Mouse (Mus musculus) forebrain, embryonic 14.5 days (tissue): ENCODE results near the gene Dhx30. TPM values are rescaled to one million over a fixed set of nuclear protein-coding genes. Genes with fewer than 3 reads are reported as not detected.
A peak's percentile ranks its signal among the peaks of the same experiment; 100 is the strongest.

Source experiments
- ATAC-seq: fragments of 200-750 bp; cut with Nextera tagmentation; 2 replicates; pipeline ENCODE4 v1.8.0; 2017; ENCODE audit warnings: mild to moderate bottlenecking, moderate library complexity
- DNase-seq: peaks from one replicate; pipeline ENCODE4 v3.0.0-alpha.2; 2015; ENCODE audit warnings: low spot score
- H3K27ac ChIP-seq: fragments of 300-500 bp; sonication (generic); 2 replicates; pipeline ENCODE4 v1.5.1; 2014; ENCODE audit warnings: low read depth, mild to moderate bottlenecking, control low read depth, low read length, moderate library complexity
- H3K27me3 ChIP-seq: fragments of 300-500 bp; sonication (generic); replicated peaks from 2 replicates; pipeline ENCODE4 v1.6.1; 2014; ENCODE audit warnings: low read length, control low read depth, mixed read lengths; ENCODE audit not compliant: control insufficient read depth, insufficient read depth
- H3K36me3 ChIP-seq: fragments of 300-500 bp; sonication (generic); 2 replicates; pipeline ENCODE4 v1.6.1; 2014; ENCODE audit warnings: low read length, control low read depth; ENCODE audit not compliant: control insufficient read depth, insufficient read depth
- H3K4me1 ChIP-seq: fragments of 300-500 bp; sonication (generic); 2 replicates; pipeline ENCODE4 v1.6.1; 2014; ENCODE audit warnings: antibody characterized with exemption, low read length, control low read depth; ENCODE audit not compliant: control insufficient read depth, insufficient read depth
- H3K4me2 ChIP-seq: fragments of 300-500 bp; sonication (generic); 2 replicates; pipeline ENCODE4 v1.6.1; 2014; ENCODE audit warnings: mild to moderate bottlenecking, control low read depth, low read length
- H3K4me3 ChIP-seq: fragments of 300-500 bp; sonication (generic); 2 replicates; pipeline ENCODE4 v1.5.1; 2014; ENCODE audit warnings: low read depth, low read length, control low read depth
- H3K9ac ChIP-seq: fragments of 300-500 bp; sonication (generic); 2 replicates; pipeline ENCODE4 v1.6.1; 2014; ENCODE audit warnings: mild to moderate bottlenecking, low read length, control low read depth, moderate library complexity
- H3K9me3 ChIP-seq: fragments of 300-500 bp; sonication (generic); replicated peaks from 2 replicates; pipeline ENCODE4 v1.6.1; 2016; ENCODE audit warnings: low read length, control low read depth, mixed read lengths; ENCODE audit not compliant: control insufficient read depth
- WGBS: fragments of 180-500 bp; shearing (Covaris S2); extraction: QIAGEN DNeasy Blood & Tissue Kit; methylation state at CpG from one replicate; pipeline ENCODE4 v1.1.7; 2014; 5-methylcytosine and 5-hydroxymethylcytosine counted together
- polyA plus RNA-seq: library from polyadenylated mRNA; unstranded; fragments of >200 nt; fragmentation: Nextera tagmentation; extraction: Ambion mirVana; gene quantifications from 2 replicates; pipeline ENCODE4 v1.2.1, GENCODE M21; 2014

Gene Dhx30
- polyA plus RNA-seq, 1 experiment from 2014 or later, result 163 TPM

DNA sequence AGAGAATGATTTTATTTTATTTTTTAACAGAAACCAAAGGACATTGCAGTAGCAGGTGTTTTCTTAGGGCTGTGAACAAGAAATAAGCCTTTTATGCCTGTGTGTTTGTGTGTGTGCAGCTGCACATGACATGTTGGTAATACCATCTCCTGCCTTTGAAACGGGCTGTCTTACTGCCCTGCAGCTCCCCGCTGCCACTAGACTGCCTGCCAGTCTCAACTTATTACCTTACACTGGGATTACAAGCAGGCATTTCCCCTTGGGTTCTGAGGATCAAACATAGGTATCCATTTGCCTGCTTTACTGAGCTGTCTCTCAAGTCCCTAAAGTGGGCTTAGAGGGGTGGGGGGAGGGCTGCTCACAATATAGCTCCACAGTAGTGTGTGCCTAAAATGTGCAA is 56.9 kb downstream of the Dhx30 start:
- Histone ChIP-seq H3K27me3 (no peaks in the 10 kb centered on the region), H3K9me3 (no peaks in the 10 kb centered on the region), H3K4me2 (no peak overlapping the region), H3K4me1 (0 out of 2 replicates have a peak, but pooled peaks cover 2% of the 10 kb centered on the region), H3K27ac (no peak overlapping the region), H3K4me3 (no peak overlapping the region), H3K36me3 (peaks cover 17% of the 10 kb centered on the region), H3K9ac (no peak overlapping the region)
- 52% methylated on average over 2 of the region's 2 CpGs for WGBS
- DNase-seq (no peak), ATAC-seq (no peak)

DNA sequence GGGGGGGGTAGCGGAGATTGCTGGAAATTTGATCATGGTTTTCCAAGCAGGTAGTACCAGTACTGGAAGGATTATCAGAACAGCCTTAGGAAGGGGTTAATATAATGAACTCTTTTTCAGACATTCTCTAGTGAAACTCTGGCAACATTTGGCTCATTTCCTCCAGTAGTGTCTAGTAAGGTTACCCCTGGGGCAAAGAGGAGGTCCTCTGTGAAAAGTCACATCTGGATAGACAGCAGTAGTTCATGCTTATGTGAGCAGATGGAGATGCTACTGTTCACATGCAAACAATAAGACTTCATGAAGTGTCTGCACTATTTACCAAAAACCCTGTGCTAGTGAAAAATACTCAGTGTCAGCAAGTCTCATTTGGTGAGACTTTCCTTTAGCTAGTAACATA is 60.4 kb downstream of the Dhx30 start:
- no peaks in the 10 kb centered on the region for H3K27me3 ChIP-seq
- H3K4me3 ChIP-seq, result no peak overlapping the region
- H3K4me1 ChIP-seq, result peaks cover 24% of the 10 kb centered on the region
- no peak overlapping the region for H3K27ac ChIP-seq
- DNase-seq (no peak), ATAC-seq (no peak)
- no peaks in the 10 kb centered on the region for H3K36me3 ChIP-seq
- no peak overlapping the region for H3K4me2 ChIP-seq
- no peak overlapping the region for H3K9ac ChIP-seq
- WGBS, result 91% methylated on average over 1 of the region's 1 CpGs
- no peaks in the 10 kb centered on the region for H3K9me3 ChIP-seq

DNA sequence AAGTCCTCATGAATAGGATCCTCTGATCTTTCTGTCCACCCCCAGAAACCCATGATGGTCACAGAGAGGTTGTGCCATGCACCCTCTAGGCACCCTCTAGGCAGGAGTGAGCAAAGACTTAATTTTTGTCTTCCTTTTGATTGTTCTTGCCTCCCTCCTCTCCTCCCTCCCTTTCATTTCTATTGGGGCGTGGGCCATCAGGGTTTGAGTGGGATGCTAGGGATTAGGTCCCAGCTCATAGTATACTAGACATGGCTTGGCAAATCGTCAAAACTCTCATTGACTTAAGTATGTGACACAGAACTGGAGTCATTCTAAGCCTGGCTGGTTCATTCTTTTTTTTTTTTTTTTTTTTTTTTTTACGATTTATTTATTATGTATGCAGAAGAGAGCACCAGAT is 62.8 kb downstream of the Dhx30 start:
- Histone ChIP-seq H3K9me3 (no peaks in the 10 kb centered on the region), H3K4me3 (peak overlapping the region; percentile 41), H3K9ac (peak overlapping the region; percentile 80; the same call in 1 of the 2 replicates), H3K4me2 (peak overlapping the region; percentile 66), H3K27ac (peak overlapping the region; percentile 78), H3K36me3 (no peaks in the 10 kb centered on the region), H3K4me1 (peaks cover 36% of the 10 kb centered on the region), H3K27me3 (no peaks in the 10 kb centered on the region)
- ATAC-seq (no peak), DNase-seq (peak; percentile 62)
- 30% methylated on average over 3 of the region's 3 CpGs for WGBS

DNA sequence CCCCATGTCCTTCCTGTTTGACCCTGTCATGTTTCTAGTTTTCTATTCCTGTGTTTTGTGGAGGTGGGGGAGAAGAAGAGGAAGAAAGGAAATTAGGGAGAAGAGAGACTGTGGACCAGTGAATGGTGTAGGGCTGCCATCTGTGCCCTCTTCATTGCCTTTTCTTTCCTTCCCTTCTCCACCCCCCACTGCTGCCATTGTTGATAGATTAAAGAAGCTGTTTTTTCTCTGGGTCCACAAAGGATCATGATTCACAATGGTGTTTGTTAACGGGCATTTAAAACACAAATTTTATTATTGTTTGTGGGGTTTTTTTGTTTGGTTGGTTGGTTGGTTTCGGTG is 63.6 kb downstream of the Dhx30 start:
- peak overlapping the region; percentile 80 for H3K9ac ChIP-seq
- DNase-seq, result no peak

DNA sequence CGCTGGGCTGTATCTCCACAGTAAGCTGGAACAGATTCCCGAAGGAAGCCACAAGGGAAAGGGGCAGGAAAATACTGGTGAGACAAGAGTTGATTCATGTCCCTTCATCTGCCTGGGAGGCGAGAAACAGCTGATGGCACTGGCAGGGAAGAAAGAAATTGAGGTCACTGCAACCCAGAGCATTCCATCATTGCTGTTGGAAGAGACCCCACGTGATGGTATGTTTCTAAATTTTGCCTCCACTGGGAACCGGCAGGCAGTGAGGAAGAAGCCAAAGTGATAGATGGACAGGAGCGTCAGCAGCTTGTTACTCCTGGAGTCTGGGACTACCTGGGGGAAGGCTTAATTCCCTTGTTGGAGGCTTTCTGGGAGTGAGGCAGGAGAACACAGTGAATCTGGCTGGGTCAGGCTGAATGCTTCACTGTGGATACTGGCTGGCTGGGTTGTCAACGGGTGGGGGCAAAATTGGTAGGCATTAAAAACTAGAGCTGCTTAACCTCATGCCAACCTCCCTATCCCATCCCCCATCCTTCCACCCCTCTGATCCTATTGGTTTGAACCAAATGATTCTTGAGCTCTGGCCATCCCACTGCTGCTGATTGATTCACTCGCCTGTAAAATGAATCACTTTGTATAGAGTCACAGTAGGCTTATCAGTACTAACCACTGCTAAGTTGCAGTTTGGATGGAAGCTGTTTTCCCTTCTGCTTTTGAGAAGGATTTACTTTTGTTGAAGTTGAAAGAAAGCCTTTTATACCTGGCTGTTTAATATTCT is 64.1 kb downstream of the Dhx30 start:
- Histone ChIP-seq H3K36me3 (no peaks in the 10 kb centered on the region), H3K27ac (peak overlapping the region; percentile 78), H3K4me2 (peak overlapping the region; percentile 66), H3K27me3 (no peaks in the 10 kb centered on the region), H3K9me3 (no peaks in the 10 kb centered on the region), H3K4me3 (peak overlapping the region; percentile 41), H3K4me1 (peaks cover 36% of the 10 kb centered on the region), H3K9ac (peak overlapping the region; percentile 80)
- whole genome bisulfite sequencing, result 26% methylated on average over 8 of the region's 8 CpGs
- peak; percentile 86 for DNase-seq
- ATAC-seq, result peak; percentile 83

More for the DNA sequence above, 63.6 kb downstream of the Dhx30 start:
- H3K9me3 ChIP-seq, result no peaks in the 10 kb centered on the region
- peaks cover 36% of the 10 kb centered on the region for H3K4me1 ChIP-seq
- H3K27ac ChIP-seq, result peak overlapping the region; percentile 78
- H3K4me2 ChIP-seq, result peak overlapping the region; percentile 66
- H3K36me3 ChIP-seq, result no peaks in the 10 kb centered on the region
- peak overlapping the region; percentile 41 for H3K4me3 ChIP-seq
- 4% methylated on average over 2 of the region's 2 CpGs for WGBS
- H3K27me3 ChIP-seq, result no peaks in the 10 kb centered on the region
- peak; percentile 65 for ATAC-seq

DNA sequence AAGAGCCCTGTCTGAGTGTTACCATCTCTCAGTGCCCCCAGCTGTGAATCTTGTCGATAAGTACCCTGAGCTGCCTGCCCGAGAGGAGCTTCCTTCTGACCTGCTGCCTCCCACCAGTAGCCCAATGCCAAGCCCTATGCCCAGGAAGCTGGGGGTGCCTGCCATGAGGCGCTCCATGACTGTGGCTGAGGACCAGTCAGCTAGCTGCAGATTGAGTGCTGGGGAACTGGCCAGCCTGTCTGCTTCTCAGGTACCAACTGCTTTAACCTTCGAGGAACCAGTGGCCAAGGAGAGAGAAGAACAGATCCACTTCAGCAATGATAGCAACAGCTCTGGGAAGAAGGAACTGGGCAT is 64.7 kb downstream of the Dhx30 start:
- no peak for DNase-seq
- peak overlapping the region; percentile 41 for H3K4me3 ChIP-seq
- ATAC-seq, result peak; percentile 18; the same call in 1 of the 2 replicates
- H3K36me3 ChIP-seq, result no peaks in the 10 kb centered on the region
- no peaks in the 10 kb centered on the region for H3K27me3 ChIP-seq
- H3K4me1 ChIP-seq, result peaks cover 36% of the 10 kb centered on the region
- WGBS, result 59% methylated on average over 4 of the region's 4 CpGs
- peak overlapping the region; percentile 66 for H3K4me2 ChIP-seq
- H3K9me3 ChIP-seq, result no peaks in the 10 kb centered on the region
- H3K27ac ChIP-seq, result peak overlapping the region; percentile 78
- H3K9ac ChIP-seq, result peak overlapping the region; percentile 80

DNA sequence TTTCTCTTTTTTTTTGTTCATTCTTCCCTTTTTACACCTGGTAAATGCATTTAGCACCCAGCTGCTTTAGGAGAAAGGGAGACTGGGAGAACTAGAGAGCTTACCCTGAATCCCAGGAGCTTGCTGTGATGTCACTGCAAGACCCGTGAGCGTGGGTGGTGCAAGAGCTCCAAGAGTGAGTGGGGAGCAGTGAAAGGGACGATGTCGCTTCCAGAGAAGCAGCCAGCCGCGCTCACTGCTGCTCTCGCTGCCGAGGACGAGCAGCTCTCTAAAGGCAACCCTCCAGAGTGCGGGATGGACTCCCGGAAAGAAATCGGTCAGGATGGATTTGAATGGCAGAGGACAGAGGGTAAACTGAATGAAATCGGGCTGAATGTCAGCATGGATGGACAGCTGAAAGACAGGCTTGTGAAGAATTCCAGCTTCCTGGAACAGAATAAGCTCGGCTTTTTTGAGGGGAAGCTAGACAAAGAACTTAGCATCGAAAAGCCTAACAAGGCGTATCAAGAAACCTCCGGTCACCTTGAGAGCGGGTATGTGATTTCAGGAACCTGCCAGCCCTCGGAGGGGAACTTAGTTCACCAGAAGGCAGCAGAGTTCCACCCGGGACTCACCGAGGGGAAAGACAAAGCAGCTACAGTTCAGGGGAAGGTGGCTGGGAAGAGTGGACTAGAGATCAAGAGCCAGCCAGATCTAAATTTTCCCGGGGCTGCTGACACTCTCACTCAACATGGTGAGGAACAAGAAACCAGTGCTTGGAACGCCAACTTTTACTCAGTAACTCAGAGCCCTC is 65.6 kb downstream of the Dhx30 start:
- Histone ChIP-seq H3K4me3 (peak overlapping the region; percentile 41), H3K27me3 (no peaks in the 10 kb centered on the region), H3K9ac (peak overlapping the region; percentile 80), H3K36me3 (no peaks in the 10 kb centered on the region), H3K27ac (peak overlapping the region; percentile 78), H3K4me1 (peaks cover 38% of the 10 kb centered on the region), H3K9me3 (no peaks in the 10 kb centered on the region), H3K4me2 (peak overlapping the region; percentile 66)
- WGBS, result 5% methylated on average over 23 of the region's 23 CpGs
- ATAC-seq (peak; percentile 38), DNase-seq (peak; percentile 76)

DNA sequence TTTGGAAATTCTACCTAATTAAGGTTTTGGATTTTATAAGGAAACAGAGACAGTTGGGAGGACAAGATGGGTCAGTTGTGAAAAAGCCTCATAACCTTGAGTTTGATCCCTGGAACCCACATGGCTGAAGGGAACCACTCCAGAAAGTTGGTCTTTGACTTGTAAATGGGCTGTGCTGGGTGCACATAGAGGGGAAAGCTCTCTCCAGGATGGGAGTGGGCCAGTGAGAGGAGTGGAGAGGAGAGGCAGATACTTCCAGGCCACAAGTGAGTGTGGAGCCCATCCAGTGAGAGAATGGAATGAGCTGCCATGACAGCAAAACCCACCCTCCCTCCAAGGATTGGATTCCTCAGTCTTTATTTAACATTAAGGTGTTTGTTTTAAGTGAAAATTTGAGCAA is 66.4 kb downstream of the Dhx30 start:
- Histone ChIP-seq H3K4me1 (peaks cover 36% of the 10 kb centered on the region), H3K36me3 (no peaks in the 10 kb centered on the region), H3K4me2 (peak overlapping the region; percentile 66; the same call in 1 of the 2 replicates), H3K9me3 (no peaks in the 10 kb centered on the region), H3K4me3 (no peak overlapping the region), H3K27ac (no peak overlapping the region), H3K27me3 (no peaks in the 10 kb centered on the region), H3K9ac (no peak overlapping the region)
- DNase-seq (no peak), ATAC-seq (no peak)

DNA sequence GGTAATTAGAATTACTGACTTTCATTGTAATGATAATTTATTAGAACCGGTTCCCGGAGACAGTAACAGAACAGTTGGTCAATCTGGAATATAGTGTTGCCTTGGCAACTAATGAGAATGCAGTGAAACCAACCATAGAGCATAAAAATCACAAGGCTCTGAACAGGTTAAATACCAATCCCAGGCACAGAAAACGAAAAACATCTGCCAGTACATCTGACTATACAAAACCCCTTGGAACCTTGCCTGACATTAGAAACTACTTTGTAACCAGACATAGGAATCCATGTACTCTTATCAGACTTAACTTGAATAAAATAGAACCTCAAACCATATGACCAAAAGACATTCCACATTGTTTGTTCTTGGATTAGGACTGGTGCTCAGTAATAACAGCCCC is 69.8 kb downstream of the Dhx30 start:
- no peak overlapping the region for H3K4me3 ChIP-seq
- no peaks in the 10 kb centered on the region for H3K36me3 ChIP-seq
- WGBS, result 15% methylated on average over 3 of the region's 3 CpGs
- H3K27me3 ChIP-seq, result no peaks in the 10 kb centered on the region
- H3K4me2 ChIP-seq, result no peak overlapping the region
- no peak overlapping the region for H3K9ac ChIP-seq
- H3K9me3 ChIP-seq, result no peaks in the 10 kb centered on the region
- ATAC-seq (peak; percentile 42; the same call in 1 of the 2 replicates), DNase-seq (peak; percentile 62)
- H3K27ac ChIP-seq, result no peak overlapping the region
- H3K4me1 ChIP-seq, result peaks cover 21% of the 10 kb centered on the region
